Mouse (Mus musculus) limb, embryonic 13.5 days (tissue): Measurements from ENCODE around the gene Tas2r119. TPM values are rescaled to one million over a fixed set of nuclear protein-coding genes. Genes with fewer than 3 reads are reported as not detected.

Source experiments
- ATAC-seq: fragments of 200-750 bp; cut with Nextera tagmentation; 2 replicates; pipeline ENCODE4 v1.8.0; 2017; ENCODE audit warnings: low read depth, moderate number of reproducible peaks, moderate TSS enrichment; ENCODE audit not compliant: low FRiP score
- H3K27ac ChIP-seq: fragments of 300-500 bp; sonication (generic); 2 replicates; pipeline ENCODE4 v1.5.1; 2015; ENCODE audit warnings: inconsistent platforms, mild to moderate bottlenecking, moderate library complexity
- H3K27me3 ChIP-seq: fragments of 300-500 bp; sonication (generic); 2 replicates; pipeline ENCODE4 v1.6.1; 2015; ENCODE audit warnings: mild to moderate bottlenecking, inconsistent platforms
- H3K36me3 ChIP-seq: fragments of 300-500 bp; sonication (generic); 2 replicates; pipeline ENCODE4 v1.6.1; 2015; ENCODE audit warnings: inconsistent platforms, mild to moderate bottlenecking, moderate library complexity
- H3K4me1 ChIP-seq: fragments of 300-500 bp; sonication (generic); 2 replicates; pipeline ENCODE4 v1.6.1; 2015; ENCODE audit warnings: inconsistent platforms
- H3K4me2 ChIP-seq: fragments of 300-500 bp; sonication (generic); replicated peaks from 2 replicates; pipeline ENCODE4 v1.6.1; 2015; ENCODE audit warnings: inconsistent platforms, mild to moderate bottlenecking, moderate library complexity
- H3K4me3 ChIP-seq: fragments of 300-500 bp; sonication (generic); 2 replicates; pipeline ENCODE4 v1.5.1; 2015; ENCODE audit warnings: moderate library complexity, mild to moderate bottlenecking, inconsistent platforms
- H3K9ac ChIP-seq: fragments of 300-500 bp; sonication (generic); 2 replicates; pipeline ENCODE4 v1.6.1; 2015; ENCODE audit warnings: mild to moderate bottlenecking, inconsistent platforms
- H3K9me3 ChIP-seq: fragments of 300-500 bp; sonication (generic); 2 replicates; pipeline ENCODE4 v1.6.1; 2016; ENCODE audit warnings: inconsistent platforms
- WGBS: fragments of 180-500 bp; shearing (Covaris S2); methylation state at CpG from one replicate; pipeline ENCODE4 v1.1.7; 2015; 5-methylcytosine and 5-hydroxymethylcytosine counted together
- polyA plus RNA-seq: library from polyadenylated mRNA; unstranded; fragments of >200 nt; fragmentation: Nextera tagmentation; extraction: Ambion mirVana; gene quantifications from 2 replicates; pipeline ENCODE4 v1.2.1, GENCODE M21; 2015

The Tas2r119 gene
- polyA plus RNA-seq, 1 experiment from 2014 or later = not detected

GRCm38 (mm10) chr15:32226888-32227395 is 49.9 kb downstream of the Tas2r119 start:
- 90% methylated on average over 7 of the region's 7 CpGs for WGBS
- Histone ChIP-seq H3K4me1 (no peaks in the 10 kb centered on the region), H3K36me3 (no peaks in the 10 kb centered on the region), H3K4me2 (no peak overlapping the region), H3K4me3 (no peak overlapping the region), H3K9me3 (no peaks in the 10 kb centered on the region), H3K9ac (no peak overlapping the region), H3K27me3 (no peaks in the 10 kb centered on the region), H3K27ac (no peak overlapping the region)
- no peak for ATAC-seq

Other genes starting within 250 kb of the Tas2r119 start
- gene Sema5a, start 67.5 kb downstream of the Tas2r119 start, polyA plus RNA-seq = 39.4 and 42.2 TPM in 2 replicates